Mouse (Mus musculus) olfactory bulb, adult 2 months (tissue): ENCODE results near the gene Lrp6.

Experiments used
- CTCF ChIP-seq: fragments of 200-500 bp; IDR thresholded peaks from 2 replicates; pipeline ENCODE4 v1.5.1; 2012; ENCODE audit warnings: low read depth, mild to moderate bottlenecking, low read length, moderate library complexity; ENCODE audit not compliant: insufficient read depth
- POLR2A ChIP-seq: fragments of 200-500 bp; IDR thresholded peaks from 2 replicates; pipeline ENCODE4 v1.6.1; 2012; ENCODE audit warnings: mild to moderate bottlenecking, low read depth, low read length, moderate library complexity; ENCODE audit not compliant: insufficient read depth

GRCm38 (mm10) chr6:134584616-134585015 lies 17.9 kb upstream of the Lrp6 start:
- TF ChIP-seq CTCF, result no peak
- TF ChIP-seq POLR2A, result no peak
